Mouse (Mus musculus): ENCODE data around the gene Dock1. TPM values are rescaled to one million over a fixed set of nuclear protein-coding genes. Genes with fewer than 3 reads are reported as not detected.

Dock1 gene
- polyA plus RNA-seq, 1 experiment = 19.6 TPM

GRCm38 (mm10) chr7:135059071-135059470 lies 388.6 kb downstream of the Dock1 start:
- TF ChIP-seq POLR2A (IDR thresholded peaks at IDR 0.05; ENCODE audit: low read depth, low read length) (no peak), CTCF (conservative IDR thresholded peaks at IDR 0.05; ENCODE audit: insufficient read depth, insufficient read length, low read depth, low read length) (no peak)
- Histone ChIP-seq H3K4me3 (ENCODE audit: insufficient read depth, low read depth, low read length) (no peak overlapping the region), H3K27me3 (replicated peaks; ENCODE audit: control insufficient read depth, insufficient read depth, low read length) (no peaks in the 10 kb centered on the region), H3K36me3 (ENCODE audit: control insufficient read depth, insufficient read depth, low read length) (no peaks in the 10 kb centered on the region), H3K27ac (ENCODE audit: insufficient read depth, low read depth, low read length) (no peak overlapping the region), H3K4me1 (ENCODE audit: control insufficient read depth, insufficient read depth, low read length) (peaks cover 8% of the 10 kb centered on the region)
- 61% methylated on average over 4 of the region's 4 CpGs for WGBS
- DNase-seq = no peak

GRCm38 (mm10) chr7:135059562-135059961 lies 389.1 kb downstream of the Dock1 start:
- Histone ChIP-seq H3K36me3 (ENCODE audit: control insufficient read depth, insufficient read depth, low read length) (no peaks in the 10 kb centered on the region), H3K27me3 (replicated peaks; ENCODE audit: control insufficient read depth, insufficient read depth, low read length) (no peaks in the 10 kb centered on the region), H3K4me3 (ENCODE audit: insufficient read depth, low read depth, low read length) (no peak overlapping the region), H3K27ac (ENCODE audit: insufficient read depth, low read depth, low read length) (no peak overlapping the region), H3K4me1 (ENCODE audit: control insufficient read depth, insufficient read depth, low read length) (peaks cover 6% of the 10 kb centered on the region)
- WGBS = 69% methylated on average over 3 of the region's 3 CpGs
- TF ChIP-seq POLR2A (IDR thresholded peaks at IDR 0.05; ENCODE audit: low read depth, low read length) = no peak
- no peak for DNase-seq

GRCm38 (mm10) chr7:135063886-135064285 lies 393.4 kb downstream of the Dock1 start:
- Histone ChIP-seq H3K36me3 (ENCODE audit: control insufficient read depth, insufficient read depth, low read length) (no peaks in the 10 kb centered on the region), H3K4me1 (ENCODE audit: control insufficient read depth, insufficient read depth, low read length) (0 out of 2 replicates have a peak, but pooled peaks cover 10% of the 10 kb centered on the region), H3K4me3 (ENCODE audit: insufficient read depth, low read depth, low read length) (no peak overlapping the region), H3K27ac (ENCODE audit: insufficient read depth, low read depth, low read length) (no peak overlapping the region), H3K27me3 (replicated peaks; ENCODE audit: control insufficient read depth, insufficient read depth, low read length) (no peaks in the 10 kb centered on the region)
- no peak for DNase-seq
- WGBS = 71% methylated on average over 5 of the region's 5 CpGs
- TF ChIP-seq CTCF (conservative IDR thresholded peaks at IDR 0.05; ENCODE audit: insufficient read depth, insufficient read length, low read depth, low read length) (no peak), POLR2A (IDR thresholded peaks at IDR 0.05; ENCODE audit: low read depth, low read length) (no peak)

GRCm38 (mm10) chr7:135065301-135065700 lies 394.8 kb downstream of the Dock1 start:
- TF ChIP-seq POLR2A (IDR thresholded peaks at IDR 0.05; ENCODE audit: low read depth, low read length) = no peak
- TF ChIP-seq CTCF (conservative IDR thresholded peaks at IDR 0.05; ENCODE audit: insufficient read depth, insufficient read length, low read depth, low read length) = no peak
- Histone ChIP-seq H3K27me3 (replicated peaks; ENCODE audit: control insufficient read depth, insufficient read depth, low read length) (no peaks in the 10 kb centered on the region), H3K4me1 (ENCODE audit: control insufficient read depth, insufficient read depth, low read length) (0 out of 2 replicates have a peak, but pooled peaks cover 10% of the 10 kb centered on the region), H3K4me3 (ENCODE audit: insufficient read depth, low read depth, low read length) (no peak overlapping the region), H3K27ac (ENCODE audit: insufficient read depth, low read depth, low read length) (no peak overlapping the region), H3K36me3 (ENCODE audit: control insufficient read depth, insufficient read depth, low read length) (no peaks in the 10 kb centered on the region)
- WGBS = 54% methylated on average over 5 of the region's 5 CpGs
- DNase-seq = no peak

GRCm38 (mm10) chr7:135068887-135069286 lies 398.4 kb downstream of the Dock1 start:
- H3K4me1 ChIP-seq (ENCODE audit: control insufficient read depth, insufficient read depth, low read length) = 0 out of 2 replicates have a peak, but pooled peaks cover 10% of the 10 kb centered on the region
- no peak overlapping the region for H3K4me3 ChIP-seq (ENCODE audit: insufficient read depth, low read depth, low read length)
- TF ChIP-seq POLR2A (IDR thresholded peaks at IDR 0.05; ENCODE audit: low read depth, low read length) (no peak), CTCF (conservative IDR thresholded peaks at IDR 0.05; ENCODE audit: insufficient read depth, insufficient read length, low read depth, low read length) (no peak)
- 78% methylated on average over 3 of the region's 3 CpGs for WGBS
- no peak for DNase-seq
- H3K27ac ChIP-seq (ENCODE audit: insufficient read depth, low read depth, low read length) = no peak overlapping the region
- no peaks in the 10 kb centered on the region for H3K36me3 ChIP-seq (ENCODE audit: control insufficient read depth, insufficient read depth, low read length)
- H3K27me3 ChIP-seq (replicated peaks; ENCODE audit: control insufficient read depth, insufficient read depth, low read length) = no peaks in the 10 kb centered on the region

GRCm38 (mm10) chr7:135076904-135077303 lies 406.4 kb downstream of the Dock1 start:
- TF ChIP-seq POLR2A (IDR thresholded peaks at IDR 0.05; ENCODE audit: low read depth, low read length) (no peak), CTCF (conservative IDR thresholded peaks at IDR 0.05; ENCODE audit: insufficient read depth, insufficient read length, low read depth, low read length) (no peak)
- peak; percentile 75 for DNase-seq
- 67% methylated on average over 6 of the region's 6 CpGs for WGBS
- H3K27ac ChIP-seq (ENCODE audit: insufficient read depth, low read depth, low read length) = peak overlapping the region; percentile 81; the same call in 1 of the 2 replicates
- no peaks in the 10 kb centered on the region for H3K27me3 ChIP-seq (replicated peaks; ENCODE audit: control insufficient read depth, insufficient read depth, low read length)
- H3K36me3 ChIP-seq (ENCODE audit: control insufficient read depth, insufficient read depth, low read length) = no peaks in the 10 kb centered on the region
- H3K4me3 ChIP-seq (ENCODE audit: insufficient read depth, low read depth, low read length) = no peak overlapping the region
- no peaks in the 10 kb centered on the region; the same call in 1 of the 2 replicates for H3K4me1 ChIP-seq (ENCODE audit: control insufficient read depth, insufficient read depth, low read length)

GRCm38 (mm10) chr7:135077340-135077739 lies 406.9 kb downstream of the Dock1 start:
- Histone ChIP-seq H3K27ac (ENCODE audit: insufficient read depth, low read depth, low read length) (peak overlapping the region; percentile 81; the same call in 1 of the 2 replicates), H3K4me3 (ENCODE audit: insufficient read depth, low read depth, low read length) (no peak overlapping the region), H3K36me3 (ENCODE audit: control insufficient read depth, insufficient read depth, low read length) (no peaks in the 10 kb centered on the region), H3K27me3 (replicated peaks; ENCODE audit: control insufficient read depth, insufficient read depth, low read length) (no peaks in the 10 kb centered on the region), H3K4me1 (ENCODE audit: control insufficient read depth, insufficient read depth, low read length) (no peaks in the 10 kb centered on the region; the same call in 1 of the 2 replicates)
- no peak for DNase-seq
- TF ChIP-seq CTCF (conservative IDR thresholded peaks at IDR 0.05; ENCODE audit: insufficient read depth, insufficient read length, low read depth, low read length) (no peak), POLR2A (IDR thresholded peaks at IDR 0.05; ENCODE audit: low read depth, low read length) (no peak)
- WGBS = 54% methylated on average over 6 of the region's 6 CpGs
